Mouse (Mus musculus) ES-E14 (cell line): ENCODE measurements around the gene Cdk19. TPM values are rescaled to one million over a fixed set of nuclear protein-coding genes. Genes with fewer than 3 reads are reported as not detected.
"Not testable (repeated sequence)": the region's sequence is repeated elsewhere in the genome, so short reads cannot be mapped to it uniquely, and the experiment has no call there.

Experiments used
- DNase-seq: peaks from one replicate; pipeline ENCODE4 v3.0.0-alpha.2; 2013; ENCODE audit warnings: low read depth, low spot score
- H3K27ac ChIP-seq: 2 replicates; pipeline ENCODE4 v1.5.1; 2012; ENCODE audit warnings: low read depth, mild to moderate bottlenecking, low read length, moderate library complexity, mixed read lengths; ENCODE audit not compliant: poor library complexity, insufficient read depth, severe bottlenecking
- H3K36me3 ChIP-seq: 2 replicates; pipeline ENCODE4 v1.6.1; 2012; ENCODE audit warnings: mild to moderate bottlenecking, low read length, moderate library complexity, mixed read lengths; ENCODE audit not compliant: control insufficient read depth, poor library complexity, insufficient read depth, severe bottlenecking
- H3K4me1 ChIP-seq, 2 experiments: fragments of 150-350 bp in 1 of 2; sonication (generic) in 1 of 2; 2 replicates each; pipeline ENCODE4 v1.6.1; 2012; ENCODE audit warnings: low read length in 2 of 2, mild to moderate bottlenecking in 1 of 2, mixed read lengths in 1 of 2; ENCODE audit not compliant: control insufficient read depth in 2 of 2, insufficient read depth in 2 of 2, poor library complexity in 1 of 2
- H3K4me3 ChIP-seq, 2 experiments: fragments of 150-350 bp in 1 of 2; sonication (generic) in 1 of 2; 2 replicates each; pipeline ENCODE4 v1.5.1; 2012; ENCODE audit warnings: low read length in 2 of 2, low read depth in 1 of 2, mild to moderate bottlenecking in 1 of 2, mixed read lengths in 1 of 2; ENCODE audit not compliant: insufficient read depth in 1 of 2, poor library complexity in 1 of 2, severe bottlenecking in 1 of 2
- H3K9ac ChIP-seq: 2 replicates; pipeline ENCODE4 v1.6.1; 2012; ENCODE audit warnings: low read depth, mild to moderate bottlenecking, low read length, mixed read lengths; ENCODE audit not compliant: poor library complexity, insufficient read depth, severe bottlenecking
- H3K9me3 ChIP-seq: fragments of 150-350 bp; sonication (generic); 2 replicates; pipeline ENCODE4 v1.6.1; 2012; ENCODE audit warnings: low read depth, mild to moderate bottlenecking, low read length; ENCODE audit not compliant: control insufficient read depth, insufficient read depth
- CHD2 ChIP-seq: IDR thresholded peaks from 2 replicates; pipeline ENCODE4 v1.6.1; 2014; ENCODE audit warnings: mild to moderate bottlenecking, low read depth, low read length, inconsistent platforms
- HCFC1 ChIP-seq: IDR thresholded peaks from 2 replicates; pipeline ENCODE4 v1.6.1; 2012; ENCODE audit warnings: low read length, inconsistent platforms, borderline replicate concordance; ENCODE audit not compliant: insufficient read depth
- MAFK ChIP-seq: IDR thresholded peaks from 2 replicates; pipeline ENCODE4 v1.6.1; 2014; ENCODE audit warnings: mild to moderate bottlenecking, low read depth, low read length, inconsistent platforms; ENCODE audit not compliant: insufficient read depth
- ZC3H11A ChIP-seq: IDR thresholded peaks from 2 replicates; pipeline ENCODE4 v1.6.1; 2012; ENCODE audit warnings: low read depth, mild to moderate bottlenecking, inconsistent platforms, low read length, borderline replicate concordance
- ZNF384 ChIP-seq: IDR thresholded peaks from 2 replicates; pipeline ENCODE4 v1.6.1; 2012; ENCODE audit warnings: low read depth, low read length, inconsistent platforms
- in situ Hi-C, 2 experiments: fragments of 600-800 bp; cut with MboI; formaldehyde crosslinking; loops; one replicate each; pipeline ENCODE4 v1.15.1; 2025; ENCODE audit warnings: low sequenced_read_pairs in 2 of 2, inconsistent platforms in 1 of 2; ENCODE audit not compliant: unreplicated experiment in 2 of 2
- total RNA-seq: library from RNA; depleted of rRNA; stranded (reverse); fragments of 300-350 nt; gene quantifications from 2 replicates; pipeline ENCODE4 v1.2.3, GENCODE M21; 2012; rRNA removed

Gene Cdk19
- total RNA-seq, 1 experiment = 6.4 TPM

- Histone ChIP-seq H3K4me3 (no peak overlapping the region), H3K9me3 (0 out of 2 replicates have a peak, but pooled peaks cover 1% of the 10 kb centered on the region), H3K36me3 (no peaks in the 10 kb centered on the region), H3K4me1 (no peaks in the 10 kb centered on the region), H3K27ac (no peak overlapping the region), H3K9ac (no peak overlapping the region)
- no peak for TF ChIP-seq MAFK
- TF ChIP-seq ZC3H11A = no peak
- no peak for TF ChIP-seq ZNF384
- TF ChIP-seq HCFC1 = no peak
- TF ChIP-seq CHD2 = no peak
- no peak for DNase-seq
- in situ Hi-C loops = loop anchor here (10.0 kb wide), 3 partner anchors 164 to 264 kb away; partner anchors contain the start of gene Amd1 (in 1 of the 2)
Observed at GRCm38 (mm10) chr10:40528668-40529067, 189.3 kb downstream of the Cdk19 start.

GRCm38 (mm10) chr10:40529617-40530016 is 190.3 kb downstream of the Cdk19 start:
- no peak for TF ChIP-seq CHD2
- peak; percentile 65 for TF ChIP-seq ZC3H11A
- no peak for TF ChIP-seq HCFC1
- TF ChIP-seq ZNF384 = no peak
- H3K4me3 ChIP-seq = no peak overlapping the region
- H3K27ac ChIP-seq = no peak overlapping the region
- DNase-seq = peak; percentile 36
- no peaks in the 10 kb centered on the region for H3K4me1 ChIP-seq
- H3K9ac ChIP-seq = no peak overlapping the region
- no peaks in the 10 kb centered on the region for H3K36me3 ChIP-seq
- in situ Hi-C loops = loop anchor here (10.0 kb wide), 3 partner anchors 165 to 265 kb away; partner anchors contain the start of gene Amd1 (in 1 of the 2)
- 0 out of 2 replicates have a peak, but pooled peaks cover 1% of the 10 kb centered on the region for H3K9me3 ChIP-seq

- H3K36me3 ChIP-seq = no peaks in the 10 kb centered on the region
- H3K4me3 ChIP-seq = no peak overlapping the region
Observed at GRCm38 (mm10) chr10:40530661-40531060, 191.3 kb downstream of the Cdk19 start.

GRCm38 (mm10) chr10:40532586-40532985 is 193.2 kb downstream of the Cdk19 start:
- H3K36me3 ChIP-seq, in situ Hi-C loops, H3K9ac ChIP-seq, H3K27ac ChIP-seq, H3K4me1 ChIP-seq, H3K9me3 ChIP-seq, H3K4me3 ChIP-seq, DNase-seq: not testable (repeated sequence)

More at GRCm38 (mm10) chr10:40530661-40531060, 191.3 kb downstream of the Cdk19 start:
- in situ Hi-C loops = no loop called here
- no peak for DNase-seq
- Histone ChIP-seq H3K4me1 (no peaks in the 10 kb centered on the region), H3K9me3 (0 out of 2 replicates have a peak, but pooled peaks cover 1% of the 10 kb centered on the region), H3K9ac (no peak overlapping the region), H3K27ac (no peak overlapping the region)
- no peak for TF ChIP-seq MAFK
- TF ChIP-seq ZNF384 = no peak
- TF ChIP-seq CHD2 = no peak
- TF ChIP-seq HCFC1 = no peak
- TF ChIP-seq ZC3H11A = no peak

Other genes starting within 250 kb of the Cdk19 start
- 6.2 and 8.1 TPM in 2 replicates for gene Slc16a10, start 197.3 kb upstream of the Cdk19 start, total RNA-seq
- gene Rpf2, start 92.5 kb upstream of the Cdk19 start, total RNA-seq = 65.4 and 78.8 TPM in 2 replicates
- gene Gtf3c6, start 81.5 kb upstream of the Cdk19 start, total RNA-seq = 34.9 and 55.5 TPM in 2 replicates
- gene Amd1, start 37.4 kb upstream of the Cdk19 start, total RNA-seq = 108 and 126 TPM in 2 replicates
- not detected in 2 replicates for gene Slc22a16, start 230.8 kb downstream of the Cdk19 start, total RNA-seq